ENCODE assay signal across 8 mouse cellular contexts in the genomic region with DNA sequence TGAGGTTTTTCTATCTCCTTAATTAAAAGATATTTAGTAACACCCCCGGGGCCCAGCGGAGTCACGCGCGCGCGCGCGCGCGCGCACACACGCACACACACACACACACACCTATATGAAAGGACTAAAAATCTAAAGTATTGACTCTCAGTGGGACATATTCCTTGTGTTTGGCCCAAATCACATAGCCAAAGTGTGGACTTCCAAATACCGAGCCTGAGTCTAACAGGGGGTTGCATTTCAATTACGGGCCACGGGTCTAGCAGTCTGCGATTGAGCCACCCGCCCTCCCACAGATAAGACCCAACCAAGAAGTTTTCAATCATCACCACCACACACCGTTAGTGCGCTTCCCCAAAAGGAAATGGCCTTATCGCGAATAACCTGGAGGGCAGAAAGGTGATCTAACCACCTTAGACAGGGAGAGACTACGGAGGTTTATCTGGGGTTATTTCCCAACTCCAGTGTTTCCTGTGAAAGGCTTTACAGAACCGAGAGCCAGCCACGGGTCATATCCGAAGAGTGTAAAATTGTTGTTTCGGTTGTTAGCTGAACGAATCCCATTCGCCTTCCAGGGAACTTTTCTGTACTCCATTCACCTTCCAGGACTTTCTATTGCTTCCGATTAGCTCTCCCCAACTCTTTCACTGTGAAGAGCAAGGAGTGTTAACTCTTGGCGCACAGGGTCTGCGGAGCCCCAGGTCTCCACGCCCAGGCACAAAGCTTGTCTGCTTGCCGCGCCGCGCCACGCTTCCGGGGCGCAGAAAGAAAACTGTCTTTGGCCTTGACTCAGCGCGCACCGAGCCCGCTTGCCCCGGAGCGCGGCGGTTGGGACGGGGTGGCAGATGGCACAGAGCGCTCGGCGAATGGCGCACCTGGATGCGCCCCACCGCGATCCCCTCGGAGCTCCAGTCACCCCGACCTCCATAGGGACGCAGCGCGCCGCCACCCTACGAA. TPM values are rescaled to one million over a fixed set of nuclear protein-coding genes. Genes with fewer than 3 reads are reported as not detected.
DNase-seq lines count a peak whose midpoint lies in the region; ATAC-seq and TF ChIP-seq lines count a peak whose summit lies in the region.

No protein-coding gene starts in this region.

- H3K9me3 ChIP-seq in heart, embryonic 13.5 days, result no peaks in the 10 kb centered on the region
- no peaks in the 10 kb centered on the region for H3K9me3 ChIP-seq in limb, embryonic 10.5 days (replicated peaks)
- no peaks in the 10 kb centered on the region for H3K9me3 ChIP-seq in midbrain, embryonic 11.5 days (ENCODE audit: control insufficient read depth, low read length)

- H3K27ac ChIP-seq in cortical plate, adult 2 months (ENCODE audit: insufficient read depth, low read length), result no peak overlapping the region
- H3K27ac ChIP-seq in heart, embryonic 13.5 days (replicated peaks), result peak overlapping the region; percentile 85
- H3K27ac ChIP-seq in limb, embryonic 10.5 days, result peak overlapping the region; percentile 68
- H3K27ac ChIP-seq in midbrain, embryonic 11.5 days (ENCODE audit: low read depth, low read length), result no peak overlapping the region

- peak; percentile 52 for DNase-seq in urinary bladder, postnatal 25 days (ENCODE audit: low spot score)
- no peak for DNase-seq in urinary bladder, postnatal 4 days (ENCODE audit: low spot score in 2 of 2)
- DNase-seq in limb, embryonic 10.5 days (ENCODE audit: low spot score), result peak; percentile 37
- peak; percentile 97 for DNase-seq in midbrain, embryonic 11.5 days (ENCODE audit: low spot score, missing footprints)
- DNase-seq in testis, postnatal 10 days (ENCODE audit: low spot score), result peak; percentile 56
- no peak for DNase-seq in cerebellum, adult 9-11 months

- H3K4me3 ChIP-seq in cortical plate, adult 2 months (ENCODE audit: insufficient read depth, low read length), result peak overlapping the region; percentile 56
- peak overlapping the region; percentile 87 for H3K4me3 ChIP-seq in heart, embryonic 13.5 days
- peak overlapping the region; percentile 64 for H3K4me3 ChIP-seq in limb, embryonic 10.5 days
- H3K4me3 ChIP-seq in midbrain, embryonic 11.5 days (ENCODE audit: low read depth, low read length), result peak overlapping the region; percentile 57

- TF ChIP-seq CTCF in cortical plate, adult 2 months (IDR thresholded peaks at IDR 0.05; ENCODE audit: extremely low read depth, insufficient read depth, low read length), result no peak

- H3K27me3 ChIP-seq in heart, embryonic 13.5 days (replicated peaks), result no peaks in the 10 kb centered on the region; the same call in 1 of the 2 replicates
- H3K27me3 ChIP-seq in limb, embryonic 10.5 days (ENCODE audit: low read depth, poor library complexity, severe bottlenecking), result peaks cover 41% of the 10 kb centered on the region
- peaks cover 23% of the 10 kb centered on the region for H3K27me3 ChIP-seq in midbrain, embryonic 11.5 days (ENCODE audit: control insufficient read depth, insufficient read depth, low read length)

- H3K36me3 ChIP-seq in heart, embryonic 13.5 days, result peaks cover 23% of the 10 kb centered on the region
- H3K36me3 ChIP-seq in limb, embryonic 10.5 days, result no peaks in the 10 kb centered on the region
- H3K36me3 ChIP-seq in midbrain, embryonic 11.5 days (ENCODE audit: control insufficient read depth, insufficient read depth, low read length), result no peaks in the 10 kb centered on the region

- peak; percentile 59; the same call in 1 of the 2 replicates for ATAC-seq in heart, embryonic 13.5 days (ENCODE audit: extremely low read depth, insufficient number of reproducible peaks, low FRiP score, low TSS enrichment)
- peak; percentile 74 for ATAC-seq in midbrain, embryonic 11.5 days (ENCODE audit: low FRiP score)

- peak overlapping the region; percentile 95 for H3K9ac ChIP-seq in heart, embryonic 13.5 days
- peak overlapping the region; percentile 76 for H3K9ac ChIP-seq in midbrain, embryonic 11.5 days (ENCODE audit: low read length)

- H3K4me2 ChIP-seq in heart, embryonic 13.5 days, result peak overlapping the region; percentile 80
- H3K4me2 ChIP-seq in midbrain, embryonic 11.5 days, result peak overlapping the region; percentile 94

- WGBS in heart, embryonic 13.5 days, result 3% methylated on average over 63 of the region's 63 CpGs
- 10% methylated on average over 63 of the region's 63 CpGs for WGBS in limb, embryonic 10.5 days
- 7% methylated on average over 63 of the region's 63 CpGs for WGBS in midbrain, embryonic 11.5 days

- no peak for TF ChIP-seq POLR2A in cortical plate, adult 2 months (IDR thresholded peaks at IDR 0.05; ENCODE audit: extremely low read depth, insufficient read depth, low read length)

- H3K4me1 ChIP-seq in cortical plate, adult 2 months (ENCODE audit: control insufficient read depth, insufficient read depth, low read length), result no peaks in the 10 kb centered on the region; the same call in 1 of the 2 replicates
- H3K4me1 ChIP-seq in heart, embryonic 13.5 days, result peaks cover 40% of the 10 kb centered on the region
- H3K4me1 ChIP-seq in limb, embryonic 10.5 days, result peaks cover 14% of the 10 kb centered on the region
- peaks cover 10% of the 10 kb centered on the region for H3K4me1 ChIP-seq in midbrain, embryonic 11.5 days (ENCODE audit: control insufficient read depth, insufficient read depth, low read length)

RNA-seq across cellular contexts. Expression of a gene that starts 1.0 kb away (rescaled TPM):
- polyA plus RNA-seq in cortical plate, adult 2 months (2012; rRNA removed), result 24.7 and 29.5 TPM in 2 replicates
- polyA plus RNA-seq in heart, embryonic 13.5 days (2015; fragmentation: Nextera tagmentation; extraction: Ambion mirVana), result 247 and 281 TPM in 2 replicates
- 63.2 and 63.7 TPM in 2 replicates for polyA plus RNA-seq in limb, embryonic 10.5 days (2016; fragmentation: Nextera tagmentation; extraction: Ambion mirVana)
- 76.7 and 84.2 TPM in 2 replicates for polyA plus RNA-seq in midbrain, embryonic 11.5 days (2014; fragmentation: Nextera tagmentation; extraction: Ambion mirVana)

Comparison
In these comparisons a context has a peak if more than half of its experiments do, and no peak if none do; other contexts are left out.
1. DNase-seq: peak in urinary bladder, postnatal 25 days (single experiment), limb, embryonic 10.5 days (single experiment), midbrain, embryonic 11.5 days (single experiment) and testis, postnatal 10 days (single experiment); none in urinary bladder, postnatal 4 days (0 of 2) and cerebellum, adult 9-11 months (single experiment).
2. H3K27ac ChIP-seq: peak in heart, embryonic 13.5 days (single experiment) and limb, embryonic 10.5 days (single experiment); none in cortical plate, adult 2 months (single experiment) and midbrain, embryonic 11.5 days (single experiment).
3. Peak in every context shown above with its lines, with median percentiles within 50 percentile points of each other: H3K4me3 ChIP-seq.